Mouse (Mus musculus) CD4-positive helper T cell, adult 2 months (primary cell): ENCODE measurements at regions not wholly inside any gene's neighbourhood (a gene's known extent, or its start where the extent isn't known, plus 50 kb on each side); places are given as distances from the start of the nearest gene placed in this dataset.
A peak's percentile ranks its signal among the peaks of the same experiment; 100 is the strongest.
"Not testable (repeated sequence)": the region's sequence is repeated elsewhere in the genome, so short reads cannot be mapped to it uniquely, and the experiment has no call there.

Experiments
- DNase-seq: peaks from one replicate; pipeline ENCODE4 v3.0.0-alpha.2; 2012; ENCODE audit warnings: low read depth, missing footprints, low spot score

- DNase-seq, result not testable (repeated sequence)
Measured at GRCm38 (mm10) chr12:115518778-115519541, 528.6 kb upstream of the Zfp386 start.

- no peak for DNase-seq
Measured at GRCm38 (mm10) chr12:115527065-115527464, 520.5 kb upstream of the Zfp386 start.

- no peak for DNase-seq
Measured at GRCm38 (mm10) chr12:115542482-115542881, 505.0 kb upstream of the Zfp386 start.

- not testable (repeated sequence) for DNase-seq
Measured at GRCm38 (mm10) chr12:115566878-115567277, 480.6 kb upstream of the Zfp386 start.

- peak; percentile 16 for DNase-seq
Measured at GRCm38 (mm10) chr12:115592985-115593384, 454.5 kb upstream of the Zfp386 start.

- DNase-seq, result no peak
Measured at GRCm38 (mm10) chr12:115603763-115604162, 443.8 kb upstream of the Zfp386 start.

GRCm38 (mm10) chr12:115604951-115605350, 442.6 kb upstream of the Zfp386 start:
- peak; percentile 50 for DNase-seq

GRCm38 (mm10) chr12:115622564-115623233, 424.8 kb upstream of the Zfp386 start:
- not testable (repeated sequence) for DNase-seq

GRCm38 (mm10) chr12:115624221-115624620, 423.3 kb upstream of the Zfp386 start:
- peak; percentile 18 for DNase-seq

GRCm38 (mm10) chr12:115647599-115647998, 399.9 kb upstream of the Zfp386 start:
- DNase-seq, result no peak

- DNase-seq, result not testable (repeated sequence)
Measured at GRCm38 (mm10) chr12:115648161-115648560, 399.4 kb upstream of the Zfp386 start.

GRCm38 (mm10) chr12:115655781-115656180, 391.7 kb upstream of the Zfp386 start:
- peak; percentile 27 for DNase-seq

- peak; percentile 14 for DNase-seq
Measured at GRCm38 (mm10) chr12:115664081-115664480, 383.4 kb upstream of the Zfp386 start.

GRCm38 (mm10) chr12:115671683-115672082, 375.8 kb upstream of the Zfp386 start:
- DNase-seq, result not testable (repeated sequence)

GRCm38 (mm10) chr12:115691801-115692200, 355.7 kb upstream of the Zfp386 start:
- DNase-seq, result peak; percentile 53

GRCm38 (mm10) chr12:115709813-115710212, 337.7 kb upstream of the Zfp386 start:
- DNase-seq, result not testable (repeated sequence)

- DNase-seq, result peak; percentile 7
Measured at GRCm38 (mm10) chr12:115742039-115742438, 305.5 kb upstream of the Zfp386 start.

GRCm38 (mm10) chr12:115749586-115749985, 297.9 kb upstream of the Zfp386 start:
- DNase-seq, result peak; percentile 36

GRCm38 (mm10) chr12:115753135-115753534, 294.4 kb upstream of the Zfp386 start:
- not testable (repeated sequence) for DNase-seq

- DNase-seq, result peak; percentile 9
Measured at GRCm38 (mm10) chr12:115757526-115757925, 290.0 kb upstream of the Zfp386 start.

- peak; percentile 10 for DNase-seq
Measured at GRCm38 (mm10) chr12:115759041-115759440, 288.5 kb upstream of the Zfp386 start.

- DNase-seq, result not testable (repeated sequence)
Measured at GRCm38 (mm10) chr12:115761766-115762165, 285.8 kb upstream of the Zfp386 start.
